Mouse (Mus musculus) olfactory bulb, adult 2 months (tissue): Measurements from ENCODE around the gene Preb. TPM values are rescaled to one million over a fixed set of nuclear protein-coding genes. Genes with fewer than 3 reads are reported as not detected.

Experiments used
- H3K27ac ChIP-seq: fragments of 200-500 bp; 2 replicates; pipeline ENCODE4 v1.5.1; 2012; ENCODE audit warnings: low read depth, low read length; ENCODE audit not compliant: insufficient read depth
- H3K4me1 ChIP-seq: fragments of 200-500 bp; 2 replicates; pipeline ENCODE4 v1.6.1; 2012; ENCODE audit warnings: low read length; ENCODE audit not compliant: control insufficient read depth, insufficient read depth
- H3K4me3 ChIP-seq: fragments of 200-500 bp; 2 replicates; pipeline ENCODE4 v1.5.1; 2012; ENCODE audit warnings: mild to moderate bottlenecking, low read depth, low read length, moderate library complexity; ENCODE audit not compliant: insufficient read depth
- CTCF ChIP-seq: fragments of 200-500 bp; IDR thresholded peaks from 2 replicates; pipeline ENCODE4 v1.5.1; 2012; ENCODE audit warnings: low read depth, mild to moderate bottlenecking, low read length, moderate library complexity; ENCODE audit not compliant: insufficient read depth
- POLR2A ChIP-seq: fragments of 200-500 bp; IDR thresholded peaks from 2 replicates; pipeline ENCODE4 v1.6.1; 2012; ENCODE audit warnings: mild to moderate bottlenecking, low read depth, low read length, moderate library complexity; ENCODE audit not compliant: insufficient read depth
- WGBS: fragments of 180-500 bp; shearing (Covaris S2); methylation state at CpG from one replicate; pipeline ENCODE4 v1.1.7; 2018; 5-methylcytosine and 5-hydroxymethylcytosine counted together
- polyA plus RNA-seq: library from polyadenylated mRNA; stranded (reverse); fragments of >200 nt; gene quantifications from 2 replicates; pipeline ENCODE4 v1.2.4, GENCODE M21; 2012; ENCODE audit warnings: low replicate concordance; ENCODE audit not compliant: missing spikeins, insufficient read depth, insufficient read length

Preb gene
- polyA plus RNA-seq, 1 experiment, result not detected

DNA sequence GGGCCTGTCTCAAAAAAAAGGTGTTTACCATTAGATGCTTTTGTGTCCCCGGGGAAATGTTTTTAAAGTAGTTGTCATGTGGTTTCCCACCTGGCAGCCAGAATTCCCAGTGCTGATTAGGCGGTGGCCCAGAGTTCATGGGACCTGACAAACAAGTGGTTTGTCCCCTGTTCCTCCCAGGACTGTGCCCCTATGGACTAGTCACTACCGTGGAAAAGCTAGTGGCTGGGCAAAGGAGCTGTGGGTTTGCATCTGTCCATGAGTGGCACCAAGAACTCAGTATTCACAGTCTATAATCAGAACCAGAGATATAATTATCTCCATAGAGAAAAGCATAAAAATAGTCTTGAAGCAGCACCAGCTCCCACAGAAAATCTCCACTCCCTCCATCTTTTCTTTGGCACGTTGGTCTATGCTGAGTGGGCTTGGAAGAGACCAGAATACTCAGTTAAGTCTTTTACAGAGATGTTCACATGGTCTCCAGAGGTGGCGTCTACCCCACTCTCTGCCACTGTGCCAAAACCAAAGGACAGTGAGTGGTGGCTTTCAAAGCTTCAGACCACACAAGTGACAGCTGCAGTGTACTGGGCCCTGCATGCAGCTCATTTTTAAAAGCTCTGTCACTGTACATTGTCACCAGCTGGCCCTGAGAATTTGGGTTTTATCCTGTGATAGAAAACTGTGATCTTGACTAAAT lies 33.0 kb upstream of the Preb start:
- TF ChIP-seq CTCF, result no peak
- no peak for TF ChIP-seq POLR2A
- Histone ChIP-seq H3K4me1 (peaks cover 6% of the 10 kb centered on the region), H3K27ac (no peak overlapping the region), H3K4me3 (no peak overlapping the region)
- 46% methylated on average over 5 of the region's 5 CpGs for whole genome bisulfite sequencing

DNA sequence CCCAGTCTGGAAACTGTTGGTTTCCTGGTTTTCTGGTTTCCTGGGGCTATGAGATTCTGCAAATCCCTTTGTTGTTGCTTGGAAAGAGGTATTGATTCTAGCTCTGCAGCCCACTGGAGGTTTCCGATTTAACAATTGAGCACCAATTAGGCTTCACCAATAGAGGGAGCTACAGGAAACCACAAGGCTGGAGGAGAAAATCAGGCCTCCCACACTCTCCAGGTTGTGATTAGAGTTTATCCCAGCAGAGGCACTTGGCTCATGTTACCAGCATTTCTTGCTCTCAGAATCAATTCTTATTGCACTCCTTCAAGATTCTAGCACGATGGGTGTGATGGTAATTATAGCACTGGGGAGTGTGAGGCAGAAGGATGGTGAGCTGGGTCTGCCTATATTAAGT lies 22.2 kb upstream of the Preb start:
- no peak overlapping the region for H3K4me3 ChIP-seq
- no peak overlapping the region for H3K27ac ChIP-seq
- TF ChIP-seq CTCF (no peak), POLR2A (no peak)
- WGBS, result 6% methylated on average over 2 of the region's 2 CpGs
- H3K4me1 ChIP-seq, result no peaks in the 10 kb centered on the region

DNA sequence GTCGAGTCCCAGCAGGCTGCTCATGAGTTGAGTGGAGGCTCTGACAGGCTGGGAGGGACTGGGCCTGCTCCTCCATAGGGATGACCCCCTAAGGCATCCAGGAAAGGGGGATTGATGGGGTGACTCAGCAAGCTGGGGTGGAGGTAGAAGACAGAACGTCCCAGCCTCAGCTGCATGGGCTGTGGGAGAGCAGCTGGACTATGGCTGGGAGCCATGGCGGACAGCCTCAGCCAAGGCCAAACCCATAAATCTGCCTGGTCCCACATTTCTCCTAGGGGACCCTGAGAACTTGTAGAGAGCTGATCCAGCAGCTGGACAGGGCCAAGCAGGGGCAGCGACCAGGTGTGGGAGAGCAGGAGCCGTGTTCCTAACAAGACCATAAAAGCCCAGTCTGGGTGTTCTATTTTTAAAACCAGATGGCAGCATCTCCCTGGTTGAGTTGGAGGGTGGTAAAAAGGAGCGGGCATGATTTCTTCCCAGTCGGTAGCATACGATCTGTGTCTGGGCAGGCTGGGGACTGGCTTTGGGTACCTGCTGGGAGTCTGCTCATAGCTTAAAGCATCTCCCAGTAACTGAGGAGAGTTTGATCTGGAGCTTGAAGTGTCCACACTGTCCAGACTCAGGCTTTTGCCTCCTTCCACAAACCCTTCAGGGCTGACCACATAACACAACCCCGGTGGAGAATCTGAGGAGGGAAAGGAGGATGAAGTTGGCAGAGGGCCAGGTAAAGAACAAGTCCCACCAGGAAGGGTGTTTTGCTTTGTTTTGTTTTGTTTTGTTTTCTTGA lies 14.9 kb upstream of the Preb start:
- WGBS, result 48% methylated on average over 9 of the region's 9 CpGs
- H3K27ac ChIP-seq, result no peak overlapping the region
- H3K4me1 ChIP-seq, result peaks cover 5% of the 10 kb centered on the region; the same call in 1 of the 2 replicates
- TF ChIP-seq CTCF, result no peak
- TF ChIP-seq POLR2A, result no peak
- H3K4me3 ChIP-seq, result no peak overlapping the region

DNA sequence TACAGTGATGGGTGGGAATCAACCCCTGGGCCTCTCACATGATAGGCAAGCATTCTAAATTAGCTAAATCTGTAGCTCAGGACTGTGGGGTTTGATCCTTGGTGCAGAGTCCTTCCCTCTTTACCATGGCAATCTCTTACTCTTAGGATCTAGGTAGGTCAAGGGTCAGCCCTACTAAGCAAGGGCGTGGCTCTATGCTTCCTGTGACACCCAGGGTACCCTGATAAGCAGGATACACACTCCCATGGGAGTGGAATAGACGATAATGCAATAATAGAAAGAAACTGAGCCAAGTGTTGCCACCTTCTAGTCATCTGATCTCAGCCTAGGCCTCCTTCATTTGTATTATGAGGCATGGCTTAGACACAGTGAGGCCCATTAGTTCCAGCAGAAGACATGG lies 9.3 kb upstream of the Preb start:
- no peak overlapping the region for H3K27ac ChIP-seq
- WGBS, result 70% methylated on average over 2 of the region's 2 CpGs
- no peak for TF ChIP-seq CTCF
- no peaks in the 10 kb centered on the region for H3K4me1 ChIP-seq
- no peak overlapping the region for H3K4me3 ChIP-seq

DNA sequence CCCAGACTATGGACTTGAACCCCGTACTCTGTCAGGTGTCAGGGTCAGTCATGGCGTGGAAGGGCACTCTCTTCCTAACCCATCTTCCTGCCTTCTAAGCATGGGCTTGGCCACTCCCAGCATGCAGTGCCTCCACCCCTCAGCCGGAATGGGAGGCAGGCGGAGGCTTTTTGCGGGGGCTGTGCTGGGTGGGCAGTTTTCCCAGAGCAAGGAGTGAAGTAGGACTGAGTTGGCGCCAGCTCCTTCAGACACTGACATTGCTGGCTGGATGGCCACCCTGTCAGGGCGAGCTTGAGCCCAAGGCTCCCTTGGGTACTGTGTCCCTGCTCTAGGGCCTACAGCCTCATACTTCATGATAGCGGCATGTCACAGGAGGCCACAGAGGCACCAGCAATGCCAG lies 8.3 kb upstream of the Preb start, which contains the start of gene Tcf23:
TSS of gene Tcf23 (plus strand) at position 247 of the 400 bp plus-strand sequence.
- WGBS, result 49% methylated on average over 8 of the region's 8 CpGs
- no peaks in the 10 kb centered on the region for H3K4me1 ChIP-seq
- no peak within 1 kb of the TSS for H3K4me3 ChIP-seq
- H3K27ac ChIP-seq, result no peak within 1 kb of the TSS
- no peak for TF ChIP-seq CTCF
- TF ChIP-seq POLR2A, result no peak

DNA sequence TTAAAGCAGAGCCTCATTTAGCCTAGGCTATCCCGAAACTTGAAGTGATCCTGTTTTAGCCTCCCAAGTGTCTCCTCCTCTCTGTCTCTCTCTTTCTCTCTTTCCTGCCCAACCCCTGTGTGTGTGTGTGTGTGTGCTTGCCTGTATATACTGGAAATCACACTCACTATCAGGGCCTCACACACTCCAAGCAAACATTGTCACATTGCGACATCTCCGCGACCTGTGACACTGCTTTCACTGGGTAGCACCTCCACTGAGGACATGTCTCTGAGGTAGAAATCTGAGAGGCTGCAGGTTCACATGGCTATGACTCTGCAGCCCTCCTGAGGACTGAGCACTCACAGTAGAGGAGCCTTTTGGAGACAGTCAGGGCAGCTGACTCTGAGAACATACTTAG lies 6.0 kb upstream of the Preb start:
- Histone ChIP-seq H3K27ac (no peak overlapping the region), H3K4me1 (no peaks in the 10 kb centered on the region), H3K4me3 (no peak overlapping the region)
- no peak for TF ChIP-seq CTCF
- TF ChIP-seq POLR2A, result no peak
- 94% methylated on average over 4 of the region's 4 CpGs for WGBS

DNA sequence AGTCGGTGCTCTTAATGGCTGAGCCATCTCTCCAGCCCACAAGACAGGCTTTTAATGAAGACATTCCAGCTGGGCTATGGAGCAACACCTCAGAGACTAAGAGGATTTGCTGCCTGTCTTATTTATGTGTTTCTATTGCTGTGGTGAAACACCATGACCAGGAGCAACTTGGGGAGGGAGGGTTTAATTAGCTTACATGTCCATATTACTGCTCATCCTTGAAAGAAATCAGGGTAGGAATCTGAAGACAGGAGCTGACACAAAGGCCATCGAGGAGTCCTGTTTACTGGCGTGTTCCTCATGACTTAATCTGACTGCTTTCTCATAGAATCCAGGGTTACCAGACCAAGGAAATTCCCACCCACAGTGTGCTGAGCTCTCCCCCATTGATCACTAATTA lies 3.8 kb upstream of the Preb start:
- H3K4me3 ChIP-seq, result no peak overlapping the region
- no peak overlapping the region for H3K27ac ChIP-seq
- TF ChIP-seq POLR2A, result no peak
- TF ChIP-seq CTCF, result no peak
- H3K4me1 ChIP-seq, result peaks cover 4% of the 10 kb centered on the region
- 76% methylated on average over 3 of the region's 3 CpGs for WGBS

DNA sequence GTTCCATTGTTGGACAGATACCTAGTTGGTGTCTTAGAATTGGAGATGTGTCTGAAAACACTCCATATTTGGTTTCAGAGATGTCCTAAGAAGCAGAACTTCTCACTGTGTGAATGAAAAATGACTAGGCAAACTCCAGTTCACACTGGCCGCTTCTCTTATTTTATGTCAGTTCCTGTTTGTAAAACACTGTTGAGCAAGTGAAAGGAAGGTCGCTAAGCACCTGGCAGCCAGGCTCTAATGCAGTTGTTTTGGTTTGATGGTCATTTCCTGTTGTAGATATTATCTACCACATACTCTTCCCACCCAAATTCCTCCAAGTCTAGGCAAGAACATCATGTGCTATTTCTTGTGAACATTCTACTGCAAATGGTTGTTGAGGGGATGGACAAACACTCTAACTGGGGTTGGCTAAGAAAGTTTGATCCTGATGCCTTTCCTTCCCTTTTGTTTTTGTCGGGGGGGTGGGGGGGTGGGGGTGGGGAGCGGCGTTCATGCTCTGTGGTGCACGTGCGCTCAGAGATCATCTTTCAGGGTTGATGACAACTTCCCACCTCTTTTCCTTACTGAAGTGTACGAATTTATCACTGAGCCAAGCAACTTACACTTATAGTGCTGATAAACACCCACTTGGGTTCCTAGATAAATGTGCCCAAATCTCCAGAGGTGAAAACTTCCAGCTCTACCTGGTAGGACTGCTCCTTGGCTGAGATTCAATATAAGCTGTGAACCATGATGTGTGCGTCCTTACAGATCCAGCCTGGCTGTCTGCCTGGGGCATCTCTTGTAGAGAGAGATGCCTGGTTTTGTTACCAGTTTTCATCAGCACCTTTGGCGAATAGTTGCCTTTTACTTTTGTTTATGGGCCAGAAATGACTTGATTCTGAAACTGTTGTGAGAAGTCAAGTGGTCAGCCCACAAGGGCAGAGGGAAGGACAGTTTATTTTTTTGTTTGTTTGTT lies 1.7 kb upstream of the Preb start:
- WGBS, result 83% methylated on average over 10 of the region's 10 CpGs
- no peak overlapping the region for H3K4me3 ChIP-seq
- no peak overlapping the region for H3K27ac ChIP-seq
- TF ChIP-seq CTCF (no peak), POLR2A (no peak)
- H3K4me1 ChIP-seq, result peaks cover 17% of the 10 kb centered on the region
